Mouse (Mus musculus) neural tube, embryonic 12.5 days (tissue): ENCODE data around the gene Slc25a38. TPM values are rescaled to one million over a fixed set of nuclear protein-coding genes. Genes with fewer than 3 reads are reported as not detected.

Source experiments
- ATAC-seq: fragments of 200-750 bp; cut with Nextera tagmentation; 2 replicates; pipeline ENCODE4 v1.8.0; 2017; ENCODE audit warnings: low read depth, mild to moderate bottlenecking, moderate TSS enrichment, moderate library complexity; ENCODE audit not compliant: low FRiP score
- H3K27ac ChIP-seq: fragments of 300-500 bp; sonication (generic); 2 replicates; pipeline ENCODE4 v1.5.1; 2016
- H3K27me3 ChIP-seq: fragments of 300-500 bp; sonication (generic); replicated peaks from 2 replicates; pipeline ENCODE4 v1.6.1; 2016; ENCODE audit warnings: mild to moderate bottlenecking
- H3K36me3 ChIP-seq: fragments of 300-500 bp; sonication (generic); 2 replicates; pipeline ENCODE4 v1.6.1; 2016; ENCODE audit warnings: mild to moderate bottlenecking
- H3K4me1 ChIP-seq: fragments of 300-500 bp; sonication (generic); 2 replicates; pipeline ENCODE4 v1.6.1; 2016
- H3K4me2 ChIP-seq: fragments of 300-500 bp; sonication (generic); replicated peaks from 2 replicates; pipeline ENCODE4 v1.6.1; 2016; ENCODE audit warnings: mild to moderate bottlenecking
- H3K4me3 ChIP-seq: fragments of 300-500 bp; sonication (generic); 2 replicates; pipeline ENCODE4 v1.5.1; 2016
- H3K9ac ChIP-seq: fragments of 300-500 bp; sonication (generic); 2 replicates; pipeline ENCODE4 v1.6.1; 2016; ENCODE audit warnings: mild to moderate bottlenecking
- H3K9me3 ChIP-seq: fragments of 300-500 bp; sonication (generic); 2 replicates; pipeline ENCODE4 v1.6.1; 2016; ENCODE audit warnings: mild to moderate bottlenecking
- WGBS: fragments of 180-500 bp; shearing (Covaris S2); methylation state at CpG from one replicate; pipeline ENCODE4 v1.1.7; 2016; 5-methylcytosine and 5-hydroxymethylcytosine counted together
- polyA plus RNA-seq: library from polyadenylated mRNA; unstranded; fragments of >200 nt; fragmentation: Nextera tagmentation; extraction: Ambion mirVana; gene quantifications from 2 replicates; pipeline ENCODE4 v1.2.1, GENCODE M21; 2016

Gene Slc25a38
- polyA plus RNA-seq, 1 experiment from 2014 or later: 38.2 TPM

- Histone ChIP-seq H3K9ac (no peak overlapping the region), H3K4me1 (no peaks in the 10 kb centered on the region), H3K27me3 (no peaks in the 10 kb centered on the region), H3K36me3 (no peaks in the 10 kb centered on the region), H3K4me2 (no peak overlapping the region), H3K27ac (no peak overlapping the region), H3K9me3 (no peaks in the 10 kb centered on the region), H3K4me3 (no peak overlapping the region)
- ATAC-seq: no peak
- WGBS: 84% methylated on average over 16 of the region's 16 CpGs
These were observed 53.7 kb downstream of the Slc25a38 start for GRCm38 (mm10) chr9:120163862-120164261.

- Histone ChIP-seq H3K27me3 (no peaks in the 10 kb centered on the region), H3K4me2 (no peak overlapping the region), H3K9me3 (0 out of 2 replicates have a peak, but pooled peaks cover 2% of the 10 kb centered on the region), H3K27ac (no peak overlapping the region), H3K4me3 (no peak overlapping the region), H3K36me3 (no peaks in the 10 kb centered on the region), H3K4me1 (no peaks in the 10 kb centered on the region), H3K9ac (no peak overlapping the region)
- ATAC-seq: no peak
- 71% methylated on average over 11 of the region's 11 CpGs for WGBS
These were observed 57.7 kb downstream of the Slc25a38 start for GRCm38 (mm10) chr9:120167826-120168225.

- Histone ChIP-seq H3K27ac (no peak overlapping the region), H3K9ac (no peak overlapping the region), H3K4me2 (no peak overlapping the region), H3K4me3 (no peak overlapping the region), H3K36me3 (no peaks in the 10 kb centered on the region), H3K27me3 (no peaks in the 10 kb centered on the region), H3K9me3 (0 out of 2 replicates have a peak, but pooled peaks cover 5% of the 10 kb centered on the region), H3K4me1 (no peaks in the 10 kb centered on the region)
- WGBS: 42% methylated on average over 5 of the region's 5 CpGs
- no peak for ATAC-seq
These were observed 61.1 kb downstream of the Slc25a38 start for GRCm38 (mm10) chr9:120171295-120171694.

Other genes starting within 250 kb of the Slc25a38 start
- gene Wdr48, start 215.5 kb upstream of the Slc25a38 start, polyA plus RNA-seq: 63.1 and 67.7 TPM in 2 replicates
- 22.6 and 23.8 TPM in 2 replicates for gene Gorasp1, start 172.8 kb upstream of the Slc25a38 start, polyA plus RNA-seq
- gene Ttc21a, start 172.8 kb upstream of the Slc25a38 start, polyA plus RNA-seq: 0.28 and 0.38 TPM in 2 replicates
- gene Csrnp1, start 125.7 kb upstream of the Slc25a38 start, polyA plus RNA-seq: 2.4 and 2.7 TPM in 2 replicates
- gene Xirp1, start 86.8 kb upstream of the Slc25a38 start, polyA plus RNA-seq: 0.25 and 0.49 TPM in 2 replicates
- 7.4 and 7.8 TPM in 2 replicates for gene Cx3cr1, start 40.5 kb upstream of the Slc25a38 start, polyA plus RNA-seq
- gene Ccr8, start 18.3 kb upstream of the Slc25a38 start, polyA plus RNA-seq: not detected in 2 replicates
- 867 and 933 TPM in 2 replicates for gene Rpsa, start 17.3 kb downstream of the Slc25a38 start, polyA plus RNA-seq
- 0.08 and 0.17 TPM in 2 replicates for gene Mobp, start 39.3 kb downstream of the Slc25a38 start, polyA plus RNA-seq
- 2.3 and 2.4 TPM in 2 replicates for gene Myrip, start 191.1 kb downstream of the Slc25a38 start, polyA plus RNA-seq